Mouse (Mus musculus) kidney, embryonic 14.5 days (tissue): Measurements from ENCODE around the gene Ttll1. TPM values are rescaled to one million over a fixed set of nuclear protein-coding genes. Genes with fewer than 3 reads are reported as not detected.

ENCODE experiments used
- ATAC-seq: fragments of 200-750 bp; cut with Nextera tagmentation; 2 replicates; pipeline ENCODE4 v1.8.0; 2017; ENCODE audit warnings: moderate number of reproducible peaks, mild to moderate bottlenecking, moderate TSS enrichment, moderate library complexity; ENCODE audit not compliant: low FRiP score, low TSS enrichment
- H3K27ac ChIP-seq: fragments of 300-500 bp; sonication (generic); 2 replicates; pipeline ENCODE4 v1.5.1; 2014; ENCODE audit warnings: low read depth, mild to moderate bottlenecking, low read length, moderate library complexity, mixed read lengths
- H3K27me3 ChIP-seq: fragments of 300-500 bp; sonication (generic); 2 replicates; pipeline ENCODE4 v1.6.1; 2014; ENCODE audit warnings: mild to moderate bottlenecking, low read length; ENCODE audit not compliant: control insufficient read depth, insufficient read depth
- H3K36me3 ChIP-seq: fragments of 300-500 bp; sonication (generic); 2 replicates; pipeline ENCODE4 v1.6.1; 2014; ENCODE audit warnings: low read length, mixed read lengths; ENCODE audit not compliant: control insufficient read depth, insufficient read depth
- H3K4me1 ChIP-seq: fragments of 300-500 bp; sonication (generic); 2 replicates; pipeline ENCODE4 v1.6.1; 2014; ENCODE audit warnings: low read length, mixed read lengths; ENCODE audit not compliant: control insufficient read depth, insufficient read depth
- H3K4me2 ChIP-seq: fragments of 300-500 bp; sonication (generic); replicated peaks from 2 replicates; pipeline ENCODE4 v1.6.1; 2014; ENCODE audit warnings: low read depth, mild to moderate bottlenecking, low read length
- H3K4me3 ChIP-seq: fragments of 300-500 bp; sonication (generic); 2 replicates; pipeline ENCODE4 v1.5.1; 2014; ENCODE audit warnings: mild to moderate bottlenecking, low read length
- H3K9ac ChIP-seq: fragments of 300-500 bp; sonication (generic); 2 replicates; pipeline ENCODE4 v1.6.1; 2014; ENCODE audit warnings: low read depth, mild to moderate bottlenecking, low read length, moderate library complexity
- H3K9me3 ChIP-seq: fragments of 300-500 bp; sonication (generic); 2 replicates; pipeline ENCODE4 v1.6.1; 2016; ENCODE audit warnings: low read length; ENCODE audit not compliant: control insufficient read depth
- WGBS: fragments of 180-500 bp; shearing (Covaris S2); extraction: QIAGEN DNeasy Blood & Tissue Kit; methylation state at CpG from one replicate; pipeline ENCODE4 v1.1.7; 2014; 5-methylcytosine and 5-hydroxymethylcytosine counted together
- polyA plus RNA-seq: library from polyadenylated mRNA; unstranded; fragments of >200 nt; fragmentation: Nextera tagmentation; extraction: Ambion mirVana; gene quantifications from 2 replicates; pipeline ENCODE4 v1.2.1, GENCODE M21; 2014

The Ttll1 gene
- polyA plus RNA-seq, 1 experiment from 2014 or later = 19.8 TPM

DNA sequence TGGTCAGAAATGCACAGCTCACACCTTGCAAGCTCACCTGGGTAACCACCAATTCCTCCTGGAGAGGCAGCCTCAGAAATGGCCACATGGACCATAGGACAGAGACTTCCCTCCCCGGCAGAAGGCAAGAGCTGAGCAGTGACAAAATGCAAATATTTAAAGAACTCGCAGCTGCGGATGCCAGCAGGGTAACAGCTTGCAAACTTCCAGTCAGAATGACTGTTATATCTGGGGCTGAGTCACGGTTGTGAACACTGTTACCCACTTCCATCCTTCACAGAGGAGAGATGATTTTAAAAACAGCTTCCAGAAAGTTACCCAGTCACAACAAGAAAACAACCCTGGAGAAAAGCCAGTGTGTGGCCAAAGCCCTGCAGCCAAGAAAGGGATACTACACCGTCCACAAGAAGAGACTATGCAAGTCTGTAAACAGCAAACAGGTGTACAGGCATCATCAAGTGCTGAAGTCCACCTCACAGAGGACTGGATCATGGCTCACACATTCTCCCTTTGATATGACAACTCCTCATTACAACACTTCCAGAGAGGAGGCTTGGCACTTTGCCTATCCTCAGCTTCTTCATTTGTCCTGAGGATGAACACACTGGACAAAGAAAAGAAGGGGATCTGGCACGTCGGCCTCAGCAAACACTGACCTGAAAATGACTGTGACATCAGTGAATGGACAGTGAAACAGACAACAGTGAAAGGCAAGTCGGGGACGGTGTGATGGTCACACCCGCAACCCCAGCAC, 62.7 kb downstream of the Ttll1 start:
- Histone ChIP-seq H3K9me3 (no peaks in the 10 kb centered on the region), H3K36me3 (no peaks in the 10 kb centered on the region), H3K4me3 (no peak overlapping the region), H3K27ac (no peak overlapping the region), H3K9ac (no peak overlapping the region), H3K4me1 (peaks cover 19% of the 10 kb centered on the region), H3K4me2 (no peak overlapping the region), H3K27me3 (no peaks in the 10 kb centered on the region)
- no peak for ATAC-seq
- WGBS = 62% methylated on average over 10 of the region's 10 CpGs

DNA sequence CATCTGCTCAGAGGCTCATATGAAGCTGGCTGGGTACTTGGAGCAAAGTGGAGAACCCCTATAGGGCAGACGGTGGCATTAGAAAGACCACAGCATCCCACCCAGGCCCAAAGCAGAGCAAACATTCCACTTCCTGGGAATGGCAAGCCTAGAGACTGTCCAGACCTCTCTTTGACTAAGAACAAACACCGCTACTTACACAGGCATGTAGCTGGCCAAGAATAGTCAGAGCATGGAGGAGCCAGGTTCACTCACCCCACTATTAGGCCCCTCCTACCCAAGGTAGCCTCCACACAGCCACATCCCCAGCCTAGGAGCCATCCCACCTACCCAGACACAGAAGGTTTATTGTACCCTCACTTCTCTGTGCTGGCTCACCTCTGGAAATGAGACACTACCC, 64.8 kb downstream of the Ttll1 start:
- 91% methylated on average over 2 of the region's 2 CpGs for WGBS
- Histone ChIP-seq H3K9me3 (no peaks in the 10 kb centered on the region), H3K4me1 (peaks cover 9% of the 10 kb centered on the region), H3K4me3 (no peak overlapping the region), H3K36me3 (no peaks in the 10 kb centered on the region), H3K27ac (no peak overlapping the region), H3K9ac (no peak overlapping the region), H3K27me3 (no peaks in the 10 kb centered on the region), H3K4me2 (no peak overlapping the region)
- ATAC-seq = no peak

DNA sequence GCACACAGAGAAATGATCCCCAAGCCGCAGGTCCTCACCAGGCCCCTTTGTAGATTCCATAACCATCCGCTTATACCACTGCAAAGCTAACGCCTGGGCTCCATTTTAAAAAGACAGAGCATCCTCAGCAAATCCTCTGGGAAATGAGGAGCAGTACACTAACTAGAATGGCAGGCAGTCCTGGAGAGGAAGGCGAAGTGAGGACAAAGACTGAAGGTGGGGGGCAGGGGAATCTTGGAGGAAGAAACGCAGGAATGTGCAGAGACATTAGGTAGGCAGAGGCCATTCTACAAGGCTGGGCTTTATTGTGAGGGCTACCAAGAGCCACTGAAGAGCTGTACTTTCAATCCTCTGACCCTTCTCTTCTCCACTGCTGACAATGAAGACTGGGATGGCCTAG, 65.3 kb downstream of the Ttll1 start:
- WGBS = 86% methylated on average over 5 of the region's 5 CpGs

DNA sequence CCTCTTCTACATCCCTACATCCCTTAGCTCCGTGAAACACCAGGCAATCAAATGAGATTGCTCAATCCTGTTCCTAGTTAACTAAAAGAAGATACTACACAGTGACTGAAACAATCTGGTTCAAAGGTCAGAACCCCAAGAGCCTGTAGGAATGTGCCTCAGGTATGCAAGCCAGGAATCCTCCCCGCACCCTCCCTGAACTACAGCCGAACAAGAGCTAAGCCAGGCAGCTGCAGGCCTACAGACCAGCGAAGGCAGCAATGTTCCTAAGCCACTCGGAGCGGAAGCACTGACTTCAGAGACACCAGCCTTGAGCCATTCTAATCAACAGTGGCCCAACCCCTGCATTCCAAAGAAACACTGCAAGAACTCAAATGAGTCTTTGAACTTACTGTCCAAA, 66.3 kb downstream of the Ttll1 start:
- H3K27ac ChIP-seq = no peak overlapping the region
- ATAC-seq = no peak

More for the DNA sequence above, 65.3 kb downstream of the Ttll1 start:
- Histone ChIP-seq H3K36me3 (no peaks in the 10 kb centered on the region), H3K9me3 (no peaks in the 10 kb centered on the region), H3K4me1 (peaks cover 9% of the 10 kb centered on the region), H3K27me3 (no peaks in the 10 kb centered on the region), H3K27ac (no peak overlapping the region), H3K9ac (no peak overlapping the region), H3K4me2 (no peak overlapping the region), H3K4me3 (no peak overlapping the region)
- no peak for ATAC-seq

DNA sequence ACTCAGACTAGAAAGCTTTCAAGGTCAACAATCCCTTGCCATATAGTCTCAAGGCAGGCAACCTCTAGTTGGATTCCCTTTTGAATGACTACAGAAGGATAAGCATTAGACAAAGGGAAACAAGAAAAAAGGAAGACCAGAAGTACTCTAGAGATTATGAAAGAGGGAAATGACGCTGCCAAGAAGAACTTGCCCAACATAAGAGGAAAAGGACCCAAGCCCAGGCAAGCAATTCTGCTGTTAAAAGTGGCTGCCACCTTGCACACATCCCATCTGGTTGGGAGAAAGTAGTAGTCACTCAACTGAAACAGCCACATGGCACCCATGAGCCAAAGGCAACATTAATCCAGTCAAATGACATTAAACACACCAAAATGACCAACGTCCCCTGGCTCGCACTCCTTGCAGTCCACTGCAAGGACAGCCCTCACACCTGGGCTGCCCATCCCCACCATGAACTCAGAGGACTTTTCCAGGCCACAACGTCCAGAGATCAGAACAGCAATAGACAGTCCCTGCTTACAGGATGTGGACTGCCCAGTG, 68.1 kb downstream of the Ttll1 start:
- no peak overlapping the region for H3K4me2 ChIP-seq
- whole genome bisulfite sequencing = 82% methylated on average over 4 of the region's 4 CpGs
- H3K36me3 ChIP-seq = no peaks in the 10 kb centered on the region
- H3K27ac ChIP-seq = no peak overlapping the region
- H3K27me3 ChIP-seq = no peaks in the 10 kb centered on the region
- H3K4me1 ChIP-seq = peaks cover 6% of the 10 kb centered on the region
- H3K4me3 ChIP-seq = no peak overlapping the region
- no peak overlapping the region for H3K9ac ChIP-seq
- no peaks in the 10 kb centered on the region for H3K9me3 ChIP-seq
- ATAC-seq = no peak

More for the DNA sequence above, 66.3 kb downstream of the Ttll1 start:
- Histone ChIP-seq H3K4me3 (no peak overlapping the region), H3K9ac (no peak overlapping the region), H3K4me2 (no peak overlapping the region), H3K4me1 (peaks cover 9% of the 10 kb centered on the region), H3K9me3 (no peaks in the 10 kb centered on the region), H3K36me3 (no peaks in the 10 kb centered on the region), H3K27me3 (no peaks in the 10 kb centered on the region)
- WGBS = 75% methylated on average over 6 of the region's 6 CpGs

DNA sequence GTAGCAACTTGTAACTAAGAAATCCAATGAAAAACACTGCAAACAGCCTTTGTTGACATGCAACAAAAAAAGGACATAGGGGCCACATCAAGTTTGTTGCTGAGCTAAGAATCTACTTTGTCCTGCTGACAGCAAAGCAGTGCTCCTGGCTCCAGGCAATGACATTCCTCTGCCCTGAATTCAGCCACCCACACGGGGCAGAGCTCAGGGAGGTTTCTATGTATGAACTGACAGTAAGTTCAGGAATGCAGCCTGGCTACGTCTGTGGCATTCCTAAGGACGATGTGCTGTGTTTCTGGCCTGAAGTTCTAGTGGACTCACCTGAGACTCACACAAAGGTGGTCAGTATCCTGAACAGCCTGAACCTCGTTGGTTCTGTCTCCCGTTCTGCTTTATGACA, 70.0 kb downstream of the Ttll1 start:
- WGBS = 70% methylated on average over 5 of the region's 5 CpGs
- H3K27ac ChIP-seq = no peak overlapping the region
- ATAC-seq = no peak
- H3K4me1 ChIP-seq = peaks cover 3% of the 10 kb centered on the region
- H3K27me3 ChIP-seq = no peaks in the 10 kb centered on the region
- H3K9me3 ChIP-seq = no peaks in the 10 kb centered on the region
- no peaks in the 10 kb centered on the region for H3K36me3 ChIP-seq
- H3K9ac ChIP-seq = no peak overlapping the region
- H3K4me2 ChIP-seq = no peak overlapping the region
- no peak overlapping the region for H3K4me3 ChIP-seq

DNA sequence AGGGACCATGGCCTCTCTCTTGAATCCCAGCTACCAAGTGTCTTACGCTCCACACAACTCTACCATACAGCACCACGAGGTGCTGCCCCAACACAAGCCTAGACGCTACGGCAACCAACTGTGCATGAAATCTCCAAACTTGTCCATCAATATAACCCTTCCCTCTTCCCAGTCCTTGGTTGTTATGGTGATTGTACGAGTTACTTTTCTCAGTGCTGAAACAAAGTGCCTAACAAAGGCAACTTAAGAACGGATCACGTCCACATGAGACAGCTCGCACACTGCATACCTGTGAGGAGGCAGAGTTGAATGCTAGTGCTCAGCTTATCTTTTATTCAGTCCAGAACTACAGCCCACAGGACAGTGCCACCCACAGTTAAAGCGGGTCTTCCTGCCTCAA, 74.2 kb downstream of the Ttll1 start:
- no peak overlapping the region for H3K9ac ChIP-seq
- H3K27me3 ChIP-seq = no peaks in the 10 kb centered on the region
- no peak for ATAC-seq
- no peaks in the 10 kb centered on the region for H3K9me3 ChIP-seq
- H3K27ac ChIP-seq = no peak overlapping the region
- H3K36me3 ChIP-seq = no peaks in the 10 kb centered on the region
- 92% methylated on average over 9 of the region's 9 CpGs for WGBS
- H3K4me1 ChIP-seq = peaks cover 18% of the 10 kb centered on the region
- no peak overlapping the region for H3K4me3 ChIP-seq
- no peak overlapping the region for H3K4me2 ChIP-seq

DNA sequence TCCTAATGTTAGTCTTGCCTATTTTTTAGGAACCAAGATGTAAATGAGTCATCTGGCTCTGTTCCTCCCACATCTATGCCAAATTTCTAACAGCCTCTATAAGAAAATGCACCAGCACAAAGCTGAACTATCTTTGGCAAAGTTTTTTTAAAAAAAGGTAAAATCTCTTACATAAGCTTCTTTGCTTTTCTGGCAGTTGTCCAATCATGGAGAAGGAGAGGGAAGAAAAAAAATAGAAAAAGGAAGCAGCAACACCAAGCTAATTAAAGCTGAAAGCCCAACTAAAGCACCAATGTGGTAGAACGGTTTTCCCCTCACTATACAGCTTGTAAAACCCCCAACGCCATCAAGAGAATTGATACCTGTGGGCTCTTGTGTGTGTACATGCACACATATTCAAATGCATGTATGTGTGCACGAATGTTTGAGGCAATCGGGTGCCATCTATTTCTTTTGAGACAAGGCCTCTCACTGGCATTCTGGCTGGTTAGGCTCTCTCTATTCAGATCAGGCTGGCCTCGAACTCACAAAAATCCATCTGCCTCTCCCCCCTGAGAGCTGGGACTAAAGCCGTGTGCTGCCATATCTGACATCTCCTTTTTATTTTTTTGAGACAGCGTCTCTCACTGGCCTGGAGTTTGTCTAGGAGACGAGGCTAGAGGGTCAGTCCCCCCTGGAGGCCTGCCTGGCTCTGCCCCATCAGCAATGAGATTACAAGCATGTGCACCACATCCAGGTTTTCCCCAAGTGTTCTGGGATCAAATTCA, 75.2 kb downstream of the Ttll1 start:
- H3K9me3 ChIP-seq = no peaks in the 10 kb centered on the region
- H3K4me3 ChIP-seq = no peak overlapping the region
- H3K27ac ChIP-seq = no peak overlapping the region
- no peaks in the 10 kb centered on the region for H3K36me3 ChIP-seq
- H3K27me3 ChIP-seq = no peaks in the 10 kb centered on the region
- peaks cover 18% of the 10 kb centered on the region for H3K4me1 ChIP-seq
- H3K4me2 ChIP-seq = no peak overlapping the region
- ATAC-seq = no peak
- H3K9ac ChIP-seq = no peak overlapping the region
- 83% methylated on average over 8 of the region's 8 CpGs for WGBS

DNA sequence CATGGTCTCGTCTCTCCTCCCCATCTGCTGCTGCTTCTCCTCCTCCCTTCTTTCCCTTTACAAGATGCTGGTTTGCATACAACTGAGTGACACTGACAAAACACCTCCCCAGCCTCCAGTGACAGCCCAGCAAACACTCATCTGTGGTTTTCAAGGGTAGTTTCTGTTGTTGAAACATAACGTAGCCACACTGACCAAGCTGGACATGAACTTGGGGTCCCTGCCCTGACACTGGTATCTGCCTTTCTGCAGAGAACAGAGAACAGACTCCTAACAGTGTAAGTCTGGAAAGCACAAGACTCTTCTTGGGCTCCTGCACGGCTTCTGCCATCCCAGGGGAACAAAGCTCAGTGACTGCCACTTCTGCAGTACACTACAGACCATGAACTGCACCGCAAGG, 76.0 kb downstream of the Ttll1 start:
- Histone ChIP-seq H3K9me3 (no peaks in the 10 kb centered on the region), H3K4me1 (peaks cover 19% of the 10 kb centered on the region), H3K27ac (no peak overlapping the region), H3K9ac (no peak overlapping the region), H3K4me3 (no peak overlapping the region), H3K27me3 (no peaks in the 10 kb centered on the region), H3K4me2 (no peak overlapping the region), H3K36me3 (no peaks in the 10 kb centered on the region)
- ATAC-seq = no peak
- 79% methylated on average over 4 of the region's 4 CpGs for WGBS
